Mouse (Mus musculus) G1E (cell line): ENCODE data around the gene Zfp36l2.

ENCODE experiments used
- CTCF ChIP-seq: IDR thresholded peaks from 2 replicates; pipeline ENCODE4 v1.5.1; 2012; ENCODE audit warnings: low read depth, low read length, inconsistent platforms, mixed read lengths
- TAL1 ChIP-seq: conservative IDR thresholded peaks from 2 replicates; pipeline ENCODE4 v1.6.1; 2012; ENCODE audit warnings: low read depth, low read length, inconsistent platforms, mixed read lengths

DNA sequence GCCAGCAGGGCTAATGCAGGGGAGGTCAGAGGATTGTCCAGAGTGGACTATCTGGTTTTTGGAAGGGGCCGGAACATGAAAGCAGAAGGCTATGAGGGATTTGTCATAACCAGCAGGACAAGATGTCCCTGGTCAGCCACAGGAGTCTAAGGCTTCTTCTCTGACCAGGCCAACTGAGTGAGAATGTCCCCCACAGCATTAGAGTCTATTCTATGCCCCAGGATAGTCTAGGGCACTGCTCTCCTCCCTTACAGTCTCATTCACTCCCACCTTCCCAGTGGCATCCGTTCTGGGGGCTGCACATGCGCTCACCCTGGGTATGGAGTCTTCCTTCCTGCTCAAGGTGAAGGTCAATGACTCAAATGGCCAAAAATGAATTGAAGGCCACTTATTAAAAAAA is 19.9 kb upstream of the Zfp36l2 start:
- TF ChIP-seq CTCF: no peak
- TF ChIP-seq TAL1: no peak
